Mouse (Mus musculus): ENCODE measurements around the gene Gpr62.

Gene Gpr62

DNA sequence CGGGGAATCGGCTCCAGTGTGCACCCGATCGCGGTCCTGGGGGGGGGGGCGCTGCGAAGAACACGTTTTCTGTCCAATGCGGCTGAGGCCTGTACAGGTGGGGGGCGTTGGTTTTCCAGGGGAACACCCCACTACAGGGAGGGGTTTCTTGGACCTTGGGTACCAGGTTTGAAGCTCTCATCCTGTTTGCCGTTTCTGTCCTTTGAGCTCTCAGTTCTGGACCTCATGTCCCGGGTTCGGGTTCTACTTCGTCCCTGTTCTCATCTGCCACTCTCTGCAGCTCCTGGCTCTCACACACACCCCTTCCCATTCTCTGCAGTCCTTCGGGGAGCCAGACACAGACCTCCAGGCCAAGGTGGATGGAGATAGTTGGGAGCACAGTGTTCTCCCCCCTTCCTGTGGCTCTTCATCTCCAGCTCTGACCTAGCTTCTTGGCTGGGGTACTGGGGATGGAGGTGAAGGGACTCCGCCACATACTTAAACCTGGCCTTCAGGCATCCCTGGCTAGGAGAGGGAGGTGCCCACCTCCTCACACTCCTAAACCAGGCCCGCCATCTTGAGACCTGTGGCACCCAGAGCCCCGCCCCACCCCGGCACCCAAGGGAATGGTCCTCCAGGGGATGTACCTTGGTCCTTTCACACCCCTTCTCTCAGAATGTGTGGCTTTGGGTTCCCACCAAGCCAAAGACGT, 11.5 kb downstream of the Gpr62 start:
- DNase-seq, result no peak

DNA sequence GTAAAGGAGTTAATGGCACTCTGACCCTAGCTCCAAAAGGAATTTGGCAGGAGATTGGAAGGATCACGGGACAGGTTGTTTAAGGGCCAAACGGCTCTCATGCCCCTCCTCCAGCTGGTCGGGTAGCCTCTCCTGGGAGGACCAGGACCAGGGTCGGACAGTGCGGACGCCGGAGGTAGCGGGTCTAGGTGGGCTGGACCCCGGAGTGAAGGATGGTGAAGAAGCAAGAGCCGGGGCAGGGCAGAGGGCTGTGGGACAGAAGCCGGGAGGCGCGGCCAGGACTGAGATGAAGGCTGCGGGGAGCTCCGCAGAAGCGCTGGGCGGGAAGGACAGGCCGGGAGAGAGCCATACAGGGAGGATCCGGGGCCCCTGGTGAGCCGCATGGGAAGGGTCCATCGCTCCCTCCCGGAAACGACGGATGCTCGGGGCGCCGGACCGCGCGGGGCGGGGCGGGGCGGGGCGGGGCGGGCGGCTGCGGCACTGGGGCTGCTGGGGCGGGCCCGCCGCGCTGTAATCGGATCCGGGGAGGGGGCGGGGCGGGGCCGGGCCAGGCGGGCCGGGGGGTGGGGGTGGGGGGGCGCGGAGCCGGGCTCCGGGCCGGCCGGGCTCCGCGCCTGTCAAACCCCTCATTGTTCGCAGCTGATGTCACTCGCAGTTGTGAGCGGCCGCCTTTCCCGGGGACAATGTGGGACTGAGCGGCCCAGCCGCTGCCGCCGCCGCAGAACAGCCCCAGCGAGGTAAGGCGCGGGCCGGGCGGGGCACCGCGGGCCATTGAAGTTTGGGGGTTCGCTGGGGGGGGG, 12.3 kb downstream of the Gpr62 start, which contains the start of gene Pcbp4:
Gene Pcbp4 (plus strand): TSS at position 21 of the 800 bp plus-strand sequence.
- peak; percentile 90 for DNase-seq

DNA sequence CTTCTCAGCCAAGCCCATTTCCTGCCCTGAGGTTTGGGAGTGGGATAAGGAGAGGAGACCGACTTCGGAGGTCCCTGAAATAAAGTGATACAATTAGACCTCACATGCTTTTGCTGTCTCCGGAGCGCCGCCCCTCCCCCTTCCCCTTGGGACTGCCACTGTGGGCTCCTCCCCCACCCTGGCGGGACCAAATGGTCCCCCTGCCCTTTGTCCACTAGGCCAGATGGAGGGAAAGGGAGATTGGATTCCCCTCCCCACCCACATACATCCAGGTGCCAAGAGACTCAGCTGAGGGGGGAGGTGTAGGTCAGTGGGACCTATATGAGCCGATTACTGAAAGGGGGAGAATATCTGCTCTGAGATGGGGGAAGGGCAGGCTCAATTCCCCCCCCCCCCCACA, 12.9 kb downstream of the Gpr62 start:
- peak; percentile 82 for DNase-seq

DNA sequence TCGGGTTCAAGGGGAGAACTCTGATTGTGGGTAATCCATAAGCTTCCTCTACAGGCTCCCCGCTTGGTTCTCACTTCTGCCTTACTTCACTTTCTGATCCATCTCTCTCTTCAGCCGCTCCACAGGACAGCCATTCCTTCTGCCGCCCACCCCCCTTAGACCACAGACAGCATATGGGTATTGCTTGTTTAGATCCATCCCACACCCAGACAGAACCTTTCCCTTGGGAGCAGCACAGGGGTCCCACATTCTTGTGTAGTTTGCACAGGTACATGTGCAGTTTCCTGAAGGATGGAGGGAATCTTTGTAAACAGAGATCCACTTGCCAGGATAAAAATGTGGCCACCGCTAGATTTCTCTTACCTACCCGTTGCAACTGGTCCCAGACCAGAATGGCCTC, 13.4 kb downstream of the Gpr62 start:
- DNase-seq, result no peak

DNA sequence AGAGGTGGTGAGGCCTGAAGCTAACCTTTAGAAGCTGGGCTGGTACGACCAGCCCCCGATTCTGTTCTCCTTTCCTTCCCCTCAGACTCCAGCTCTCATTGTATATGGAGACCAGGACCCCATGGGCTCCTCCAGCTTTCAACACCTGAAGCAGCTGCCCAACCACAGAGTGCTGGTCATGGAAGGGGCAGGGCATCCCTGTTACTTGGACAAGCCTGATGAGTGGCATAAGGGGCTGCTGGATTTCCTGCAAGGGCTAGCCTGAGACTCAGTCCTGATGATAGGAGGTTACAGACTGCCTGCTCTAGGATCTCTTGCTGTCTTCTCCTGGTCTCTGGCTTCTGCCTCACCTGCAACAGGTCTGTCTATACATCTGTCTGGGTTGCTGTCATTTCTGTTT, 13.8 kb downstream of the Gpr62 start:
- DNase-seq, result no peak

DNA sequence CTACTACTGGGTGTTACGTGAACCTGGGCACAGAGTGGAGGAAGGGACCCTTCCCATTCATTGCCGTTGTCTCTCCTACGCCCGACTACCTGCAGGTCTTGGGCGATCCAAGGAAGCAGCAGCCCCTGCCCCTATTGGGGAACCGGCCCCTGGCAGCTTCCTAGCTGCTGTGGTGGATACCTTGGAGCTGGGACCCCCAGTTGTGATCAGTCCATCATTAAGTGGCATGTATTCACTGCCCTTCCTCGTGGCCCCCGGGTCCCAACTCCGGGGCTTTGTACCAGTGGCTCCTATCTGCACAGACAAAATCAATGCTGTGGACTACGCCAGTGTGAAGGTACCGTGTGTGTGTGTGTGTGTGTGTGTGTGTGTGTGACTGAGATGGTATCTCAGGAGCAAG, 14.4 kb downstream of the Gpr62 start:
- no peak for DNase-seq

DNA sequence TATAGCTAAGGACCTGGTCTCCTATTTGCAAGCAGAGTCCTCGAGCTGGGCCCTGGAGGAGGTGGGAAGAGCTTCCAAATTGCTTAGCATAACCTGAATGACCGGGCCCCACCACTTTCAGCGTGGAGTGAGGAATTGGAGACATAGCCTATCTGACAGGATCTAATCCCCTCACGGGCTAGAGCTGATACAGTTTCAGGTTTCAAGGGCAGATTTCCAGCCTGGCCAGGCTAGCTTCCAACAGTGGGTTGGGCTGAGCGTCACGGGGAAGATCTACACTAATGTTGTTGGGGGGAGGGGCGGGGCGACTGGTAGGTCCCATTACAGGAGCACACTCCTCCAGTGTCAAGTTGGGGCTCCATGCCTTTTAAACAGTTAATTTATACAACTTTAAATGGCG, 15.1 kb downstream of the Gpr62 start:
- peak; percentile 84 for DNase-seq

DNA sequence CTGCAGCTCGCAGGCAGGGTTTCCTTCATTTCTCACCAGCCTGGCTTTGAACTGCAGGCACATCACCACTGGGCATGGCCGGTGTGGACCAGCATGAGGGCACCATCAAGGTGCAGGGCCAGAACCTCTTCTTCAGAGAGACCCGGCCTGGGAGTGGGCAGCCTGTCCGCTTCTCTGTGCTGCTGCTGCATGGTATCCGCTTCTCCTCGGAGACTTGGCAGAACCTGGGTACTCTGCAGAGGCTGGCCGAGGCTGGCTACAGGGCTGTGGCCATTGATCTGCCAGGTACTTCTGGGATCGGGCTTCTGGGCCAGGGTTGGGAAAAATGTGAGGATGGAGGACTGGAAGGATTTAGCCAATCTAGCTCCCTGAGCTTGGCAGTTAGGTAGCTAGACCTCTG, 15.8 kb downstream of the Gpr62 start:
- DNase-seq, result no peak

DNA sequence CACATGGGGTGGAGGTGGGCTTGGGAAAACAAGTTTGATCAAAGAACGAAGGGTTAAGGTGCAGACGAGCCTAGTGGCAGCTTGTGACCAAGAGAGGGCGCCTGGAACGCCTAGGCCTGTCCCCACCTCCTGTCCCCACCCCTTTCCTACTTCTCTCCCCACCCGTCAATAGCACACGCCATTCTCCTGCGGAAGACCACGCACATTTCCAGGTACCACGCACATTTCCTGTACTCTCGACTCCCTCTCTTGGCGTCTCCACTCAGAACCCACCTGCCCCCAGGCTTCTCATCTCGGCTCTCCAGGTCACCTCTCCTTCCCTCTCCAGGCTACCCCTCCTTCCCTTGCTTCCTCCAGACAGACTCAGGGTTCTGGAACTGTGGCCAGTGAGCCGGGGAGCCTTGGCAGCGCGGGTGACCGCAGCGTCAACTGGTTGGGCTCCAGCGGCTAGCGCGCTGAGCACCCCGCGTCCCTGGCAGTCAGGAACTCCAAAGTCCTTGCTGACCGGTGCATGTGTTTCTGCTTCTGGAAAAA, 17.2 kb downstream of the Gpr62 start:
- peak; percentile 82 for DNase-seq

DNA sequence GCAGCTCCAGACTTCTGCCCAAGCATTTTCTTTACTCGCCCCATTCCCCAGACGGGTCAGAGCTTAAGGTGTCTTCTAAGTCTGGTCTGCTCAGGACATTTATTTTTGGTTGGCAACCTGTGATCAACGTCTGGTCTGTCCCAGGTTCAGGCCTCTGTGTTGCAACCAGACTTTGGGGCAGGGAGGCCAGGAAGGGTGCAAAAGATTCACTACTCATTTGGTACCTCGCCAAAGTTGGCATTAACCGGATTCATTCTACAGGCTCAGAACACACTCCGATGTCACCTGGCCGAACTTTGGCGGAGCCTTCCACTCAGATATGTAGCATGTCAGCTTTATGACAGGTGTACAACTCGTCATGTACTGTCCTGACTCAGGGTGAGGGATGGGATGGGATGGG, 17.8 kb downstream of the Gpr62 start:
- no peak for DNase-seq

DNA sequence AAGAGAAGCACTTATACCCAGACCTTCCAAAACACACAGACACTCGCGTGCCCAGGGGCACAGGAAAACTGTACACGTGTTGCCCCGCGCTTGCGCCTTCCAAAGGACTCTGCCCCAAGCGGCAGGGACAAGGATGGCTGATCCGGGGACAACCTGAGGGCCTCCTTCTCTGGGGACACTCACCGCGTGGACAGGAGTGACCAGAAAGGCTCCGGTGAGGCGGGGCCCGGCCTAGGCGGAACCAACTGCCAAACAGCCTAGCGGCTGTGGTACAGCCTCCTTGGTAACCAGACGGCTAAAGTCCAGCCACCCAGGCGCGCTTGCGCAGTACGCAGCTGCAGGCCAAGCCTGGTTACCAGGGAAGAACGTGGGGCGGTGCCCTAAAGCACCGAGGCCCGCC, 18.4 kb downstream of the Gpr62 start, which contains the start of the genes Abhd14b and Abhd14a:
Gene Abhd14b (plus strand): TSS at position 112 of the 400 bp plus-strand sequence.
Gene Abhd14a (minus strand): TSS at position 331 of the 400 bp plus-strand sequence.
- DNase-seq, result peak; percentile 98

DNA sequence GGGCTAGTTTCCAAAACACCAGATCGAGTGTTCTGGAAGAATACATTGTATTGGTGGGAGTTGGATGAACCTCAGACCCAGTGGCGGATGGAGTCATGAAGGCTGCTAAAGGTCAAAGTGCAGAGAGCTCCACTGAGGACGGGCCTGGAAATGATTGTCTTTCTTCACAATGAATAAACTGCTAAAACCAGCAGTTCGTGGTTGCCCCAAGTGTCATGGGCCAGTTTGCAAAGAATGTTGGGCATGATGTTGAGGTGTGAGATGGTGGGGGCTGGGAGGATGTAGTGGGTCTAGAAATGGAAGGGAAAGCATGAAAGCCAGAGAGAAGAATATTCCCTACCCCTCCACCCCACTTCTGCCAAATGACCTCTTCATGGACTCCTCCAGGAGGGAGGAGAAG, 20.9 kb downstream of the Gpr62 start:
- peak; percentile 84 for DNase-seq

DNA sequence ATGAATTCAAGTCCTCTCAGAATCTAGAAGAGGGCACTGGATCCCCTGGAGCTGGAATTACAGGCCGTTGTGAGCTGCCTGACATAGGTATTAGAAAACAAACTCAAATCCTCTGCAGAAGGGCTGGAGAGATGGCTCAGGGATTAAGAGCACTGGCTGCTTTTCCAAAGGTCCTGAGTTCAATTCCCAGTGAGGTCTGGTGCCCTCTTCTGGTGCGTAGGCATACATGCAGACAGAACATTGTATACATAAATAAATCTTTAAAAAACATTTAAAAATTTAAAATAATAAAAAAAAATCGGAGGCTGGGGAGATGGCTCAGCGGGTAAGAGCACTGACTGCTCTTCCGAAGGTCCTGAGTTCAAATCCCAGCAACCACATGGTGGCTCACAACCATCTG, 23.1 kb downstream of the Gpr62 start:
- no peak for DNase-seq

DNA sequence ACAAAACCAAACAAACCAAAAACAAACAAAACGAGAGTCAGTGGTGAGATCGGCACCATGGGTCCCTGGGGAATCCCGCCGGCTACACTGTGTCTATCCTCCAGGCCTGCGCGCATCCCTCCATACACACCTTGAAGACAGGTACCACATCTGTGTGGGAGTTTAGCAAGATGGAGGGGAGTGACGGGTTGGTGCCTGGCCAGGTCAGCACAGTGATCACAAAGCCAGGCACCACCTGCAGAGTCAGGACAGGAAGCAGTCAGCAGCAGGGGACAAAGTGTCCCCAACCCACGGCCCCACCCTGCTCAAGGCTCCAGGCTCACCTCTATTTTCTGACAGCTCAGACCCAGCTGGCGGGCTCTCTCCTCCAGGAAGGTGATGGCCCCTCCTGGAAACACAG, 29.2 kb downstream of the Gpr62 start:
- no peak for DNase-seq

DNA sequence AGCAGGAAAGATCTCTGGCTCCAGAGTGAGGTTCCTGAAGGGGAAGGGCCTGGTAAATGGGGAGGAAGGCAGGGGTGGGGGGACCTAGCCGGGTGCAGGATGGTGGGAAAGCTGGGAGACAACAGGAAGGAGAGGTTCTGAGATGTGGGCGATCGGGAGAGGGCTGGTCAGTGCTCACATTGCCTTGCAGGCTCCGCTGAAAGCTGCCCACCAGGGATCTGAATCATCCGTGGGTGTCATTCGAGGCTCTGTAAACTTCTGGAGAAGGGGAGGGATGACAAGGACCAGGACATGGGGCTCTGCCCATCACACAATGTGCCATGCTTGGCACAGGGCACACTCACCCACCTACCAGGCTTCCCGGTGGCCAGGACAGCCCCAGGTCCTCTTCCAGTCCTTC, 32.3 kb downstream of the Gpr62 start:
- no peak for DNase-seq

DNA sequence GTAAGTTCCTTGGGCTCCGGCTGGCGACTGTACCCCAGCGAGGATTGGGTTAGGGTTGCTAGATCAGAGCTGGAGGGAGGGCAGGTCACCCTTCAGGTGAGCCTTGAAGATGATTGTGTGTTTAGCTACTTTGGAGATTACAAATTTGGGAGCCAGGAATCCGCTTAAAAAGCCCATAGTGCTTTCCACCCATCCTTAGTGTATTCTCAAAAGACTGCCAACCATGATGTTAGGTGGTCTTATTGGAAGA, 35.8 kb downstream of the Gpr62 start:
- no peak for DNase-seq

DNA sequence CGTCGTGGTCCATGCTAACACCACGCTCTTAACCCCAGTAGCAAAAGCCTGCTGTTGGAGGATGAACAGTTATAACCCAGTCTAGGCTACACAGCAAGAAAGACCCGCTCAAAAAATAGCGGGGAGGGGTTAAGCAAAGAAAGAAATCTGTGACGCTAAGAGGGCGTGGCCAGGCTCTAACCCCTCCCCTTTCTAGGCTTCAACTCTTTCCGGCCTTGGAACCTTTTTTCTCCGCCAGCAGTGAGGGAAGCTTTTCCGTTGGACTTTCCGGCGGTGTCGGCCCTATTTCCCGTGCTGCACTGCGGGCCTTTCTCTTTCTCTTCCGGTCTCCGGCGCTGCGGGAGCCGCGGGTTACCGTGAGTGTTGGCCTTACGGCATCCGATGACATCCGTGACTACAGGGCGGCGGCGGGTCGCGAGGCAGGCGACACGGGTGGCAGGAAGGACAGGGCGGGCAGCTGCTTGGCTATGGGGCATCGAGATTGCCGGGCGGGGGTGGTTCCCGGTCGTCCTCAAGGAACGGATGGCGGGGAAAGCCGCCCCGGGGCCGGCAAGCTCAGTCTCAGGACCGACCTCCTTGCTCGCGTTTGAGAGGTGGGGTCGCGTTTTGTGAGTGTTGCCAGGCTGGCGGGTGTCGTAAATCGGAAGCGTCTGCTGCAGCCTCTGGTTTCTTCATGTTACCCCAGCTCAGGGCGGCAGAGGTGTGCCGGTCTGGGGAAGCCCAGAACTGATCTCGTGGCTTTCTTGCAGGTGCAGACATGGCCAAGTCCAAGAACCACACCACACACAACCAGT, 36.3 kb downstream of the Gpr62 start, which contains the start of gene Rpl29:
Gene Rpl29 (plus strand): TSS at position 234 of the 794 bp plus-strand sequence.
- peak; percentile 92 for DNase-seq

DNA sequence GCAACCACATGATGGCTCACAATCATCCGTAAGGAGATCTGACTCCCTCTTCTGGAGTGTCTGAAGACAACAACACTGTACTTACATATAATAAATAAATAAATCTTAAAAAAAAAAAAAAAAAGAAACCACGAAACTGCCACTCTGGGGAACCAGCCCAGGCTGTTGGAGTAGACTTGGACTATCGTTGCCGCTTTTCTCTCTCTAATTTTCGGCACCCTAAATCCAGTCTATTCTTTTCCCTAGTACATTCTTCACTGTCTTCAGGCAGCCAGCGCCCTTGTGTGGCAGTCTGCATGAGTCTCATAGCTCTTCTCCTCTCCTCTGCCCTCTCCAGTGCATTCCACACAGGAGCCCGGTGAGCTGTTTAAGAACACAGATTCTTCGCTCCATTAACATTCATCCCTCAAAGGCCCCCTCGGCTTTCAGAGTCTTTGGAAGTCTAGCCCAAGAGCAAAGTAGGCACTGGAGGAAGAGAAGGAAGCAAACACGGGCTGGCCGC, 37.0 kb downstream of the Gpr62 start:
- no peak for DNase-seq

DNA sequence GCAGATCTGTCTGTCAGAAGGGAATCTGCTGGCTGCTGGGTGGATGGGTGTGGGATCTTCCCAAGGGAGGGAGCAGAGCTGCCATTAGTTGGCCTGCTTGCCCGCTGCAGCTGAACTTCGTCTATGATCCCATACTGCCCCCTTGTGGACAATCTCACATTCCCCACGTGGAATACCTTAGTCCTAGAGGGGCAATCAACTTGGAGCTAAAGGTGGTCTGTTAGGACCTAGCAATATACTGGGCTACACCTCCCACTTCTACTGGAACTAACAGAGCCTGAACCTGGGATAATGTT, 43.9 kb downstream of the Gpr62 start:
- peak; percentile 81 for DNase-seq

DNA sequence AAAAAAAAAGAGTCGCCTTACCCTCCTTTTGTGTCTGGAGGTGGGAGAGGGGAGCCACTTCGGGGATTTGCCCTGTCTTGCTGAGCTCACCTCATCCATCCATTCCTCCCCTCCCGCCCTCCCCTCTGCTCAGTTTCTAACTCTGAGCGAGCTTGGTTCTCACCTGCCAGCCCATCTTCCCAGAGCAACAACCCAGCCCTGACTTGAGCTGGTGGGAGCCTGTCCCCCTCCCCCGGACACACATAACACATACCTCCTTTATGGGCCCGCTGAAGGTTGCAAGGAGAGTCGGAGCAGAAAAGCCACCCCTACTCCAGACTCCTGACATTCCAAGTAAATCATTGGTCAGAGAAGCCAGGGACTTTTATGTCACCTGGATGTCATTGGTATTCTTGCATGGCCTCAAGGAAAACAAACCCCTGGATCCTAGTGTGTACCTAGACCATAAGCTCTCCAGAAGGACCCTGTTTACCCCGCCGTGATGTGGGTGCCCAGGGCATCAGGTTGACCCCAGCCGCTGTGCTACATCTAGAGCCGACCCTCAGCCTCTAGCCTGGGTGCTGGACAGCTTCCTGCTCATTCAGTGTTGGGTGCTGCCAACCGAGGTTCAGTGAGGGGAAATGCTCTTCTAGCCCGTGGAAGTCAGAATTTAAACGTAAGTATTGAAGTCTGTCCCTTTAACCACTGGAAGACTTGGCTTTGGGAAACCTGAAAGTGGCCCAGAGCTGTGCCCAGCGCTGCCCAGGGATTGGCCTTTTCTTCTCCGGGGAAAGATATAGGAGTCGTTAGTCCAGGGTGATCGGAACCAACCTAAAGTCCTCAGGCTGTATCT, 44.5 kb downstream of the Gpr62 start:
- peak; percentile 27 for DNase-seq

DNA sequence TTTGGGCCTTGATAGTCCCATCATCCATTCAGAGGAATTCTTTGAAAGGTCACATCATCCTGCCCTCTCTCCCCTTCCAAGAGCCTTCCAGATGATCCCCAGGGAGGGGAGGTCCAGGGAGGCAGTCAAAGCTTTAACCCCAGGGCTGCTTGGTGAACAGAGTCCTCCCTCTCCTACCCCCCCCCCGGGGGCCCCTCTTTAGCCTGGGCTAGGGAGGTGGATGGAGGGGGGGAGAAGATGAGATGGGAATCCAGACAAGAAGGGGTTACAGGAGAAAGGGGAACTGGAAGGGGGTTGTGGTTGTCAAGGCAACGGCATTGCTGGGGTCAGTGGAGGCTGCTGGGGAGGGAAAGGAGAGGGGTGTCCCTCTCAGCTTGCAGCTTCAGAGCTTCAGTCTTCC, 45.1 kb downstream of the Gpr62 start:
- no peak for DNase-seq

DNA sequence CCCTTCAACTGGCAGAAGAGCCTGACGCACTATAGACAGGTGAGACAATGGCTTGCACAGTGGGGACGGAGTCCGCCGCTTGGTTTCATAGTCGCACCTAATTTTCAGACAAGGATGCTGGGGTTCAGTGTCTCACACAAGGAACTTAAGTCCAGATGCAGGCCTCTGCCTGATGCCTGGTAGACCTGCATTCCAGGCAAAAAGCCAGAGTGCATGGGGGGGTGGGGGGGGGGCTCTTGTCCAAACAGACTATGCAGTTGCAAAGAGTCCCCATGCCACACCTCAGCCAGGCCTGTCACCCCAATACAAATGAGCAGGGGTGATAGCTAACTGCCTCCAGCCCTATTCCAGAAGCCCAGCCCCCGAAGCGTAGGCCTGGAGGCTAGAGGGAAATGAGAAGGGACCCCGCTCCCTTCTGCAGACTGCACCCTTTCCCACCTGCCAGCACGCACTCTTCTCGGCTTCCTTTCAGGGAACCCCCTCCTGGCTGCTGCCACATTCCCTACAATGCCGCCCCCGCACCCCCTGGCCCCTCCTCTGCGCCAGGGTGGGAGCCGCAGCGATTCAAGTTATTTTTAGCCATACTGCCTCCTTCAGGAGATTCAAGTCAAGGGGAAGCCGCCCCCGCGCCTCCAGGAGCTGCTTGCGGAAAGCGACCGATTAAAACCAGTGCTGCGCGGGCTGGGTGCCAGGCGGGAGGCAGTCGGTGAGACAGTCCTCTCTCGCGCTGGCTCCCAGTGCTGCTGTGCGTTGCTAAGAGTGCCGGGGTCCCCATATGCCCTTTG, 47.7 kb downstream of the Gpr62 start:
- DNase-seq, result peak; percentile 70
